Comparison of ENCODE assay signal across 11 mouse cellular contexts in genomic region chr14:114685133-114685532, GRCm38 (mm10).
DNase-seq lines count a peak whose midpoint lies in the region; ATAC-seq and TF ChIP-seq lines count a peak whose summit lies in the region.
"Had no signal": no experiment of that assay in that cellular context is flagged by ENCODE, and none has a peak within 500 bp of the region (broad histone marks: within the 10 kb centered on the region; RNA-seq: fewer than 3 reads in every experiment).

No protein-coding gene starts in this region.

- peak; percentile 10 for DNase-seq in forebrain, embryonic 14.5 days (ENCODE audit: low spot score)
- no peak for DNase-seq in forebrain, embryonic 10.5 days (ENCODE audit: extremely low spot score, low spot score)
- DNase-seq in left cerebral cortex, adult 2 months (ENCODE audit: extremely low spot score in 1 of 2, low spot score in 2 of 2), result peak; percentile 15 to 22
- no peak for DNase-seq in left cerebral cortex, adult 8-10 months (ENCODE audit: low spot score in 2 of 2)
- DNase-seq in MEL (ENCODE audit: low read depth, low spot score), result peak; percentile 67
- peak; percentile 52 to 54 for DNase-seq in right cerebral cortex, adult 2 months (ENCODE audit: low spot score in 2 of 2)
- DNase-seq in adrenal gland, postnatal 4 days (ENCODE audit: low spot score in 2 of 2), result no peak
- DNase-seq in ovary, postnatal 36 days (ENCODE audit: low spot score), result no peak
- DNase-seq: liver, embryonic 13.5 days had no signal

- H3K4me1 ChIP-seq in forebrain, embryonic 14.5 days (ENCODE audit: control insufficient read depth, insufficient read depth, low read length), result no peaks in the 10 kb centered on the region
- no peaks in the 10 kb centered on the region for H3K4me1 ChIP-seq in forebrain, embryonic 10.5 days
- no peaks in the 10 kb centered on the region for H3K4me1 ChIP-seq in MEL (ENCODE audit: control insufficient read depth in 1 of 2, insufficient read depth in 2 of 2, low read length in 2 of 2)
- H3K4me1 ChIP-seq: hindbrain, embryonic 15.5 days; liver, embryonic 13.5 days had no signal

- TF ChIP-seq EP300 in MEL (IDR thresholded peaks at IDR 0.05; ENCODE audit: low read depth in 1 of 2, low read length in 2 of 2), result no peak

- WGBS in forebrain, embryonic 14.5 days, result 73% methylated on average over 1 of the region's 1 CpGs
- 74% methylated on average over 1 of the region's 1 CpGs for WGBS in forebrain, embryonic 10.5 days

- no peak overlapping the region for H3K9ac ChIP-seq in forebrain, embryonic 14.5 days (ENCODE audit: low read length)
- no peak overlapping the region for H3K9ac ChIP-seq in MEL (ENCODE audit: control insufficient read depth, low read depth, low read length, poor library complexity, severe bottlenecking)
- H3K9ac ChIP-seq: hindbrain, embryonic 15.5 days; liver, embryonic 13.5 days had no signal

- H3K36me3 ChIP-seq in forebrain, embryonic 14.5 days (ENCODE audit: control insufficient read depth, insufficient read depth, low read length), result no peaks in the 10 kb centered on the region
- H3K36me3 ChIP-seq in forebrain, embryonic 10.5 days (replicated peaks), result no peaks in the 10 kb centered on the region
- no peaks in the 10 kb centered on the region for H3K36me3 ChIP-seq in MEL (ENCODE audit: control insufficient read depth in 1 of 2, insufficient read depth in 2 of 2, low read length in 2 of 2)
- H3K36me3 ChIP-seq: hindbrain, embryonic 15.5 days; liver, embryonic 13.5 days had no signal

- intact Hi-C loops in left cerebral cortex, adult 2 months (cut with DNase I), result no loop called here

- TF ChIP-seq RAD21 in MEL (IDR thresholded peaks at IDR 0.05; ENCODE audit: low read depth, low read length), result peak; percentile 78

- ATAC-seq in forebrain, embryonic 14.5 days, result no peak
- ATAC-seq: midbrain, embryonic 16.5 days had no signal

- no peak overlapping the region for H3K4me3 ChIP-seq in forebrain, embryonic 14.5 days (ENCODE audit: low read depth, low read length)
- H3K4me3 ChIP-seq in forebrain, embryonic 10.5 days, result no peak overlapping the region
- no peak overlapping the region for H3K4me3 ChIP-seq in left cerebral cortex, adult 2 months
- no peak overlapping the region for H3K4me3 ChIP-seq in MEL (ENCODE audit: control insufficient read depth in 1 of 2, insufficient read depth in 1 of 2, low read depth in 2 of 2, low read length in 2 of 2)
- H3K4me3 ChIP-seq: hindbrain, embryonic 15.5 days; liver, embryonic 13.5 days had no signal

- peak; percentile 52 for TF ChIP-seq CTCF in left cerebral cortex, adult 2 months (IDR thresholded peaks at IDR 0.05)
- peak in 2 of 3 experiments; percentile 74 to 79; a peak in 4 of 6 replicates for TF ChIP-seq CTCF in MEL (IDR thresholded peaks at IDR 0.05 in 2 of 3, conservative IDR thresholded peaks at IDR 0.05 in 1 of 3; ENCODE audit: control insufficient read depth in 1 of 3, insufficient read depth in 1 of 3, low read depth in 2 of 3, low read length in 3 of 3, poor library complexity in 1 of 3, severe bottlenecking in 1 of 3)

- no peak overlapping the region for H3K27ac ChIP-seq in forebrain, embryonic 14.5 days (ENCODE audit: low read depth, low read length)
- H3K27ac ChIP-seq in forebrain, embryonic 10.5 days, result no peak overlapping the region
- no peak overlapping the region for H3K27ac ChIP-seq in left cerebral cortex, adult 2 months
- no peak overlapping the region for H3K27ac ChIP-seq in MEL (ENCODE audit: control insufficient read depth, low read depth, low read length)
- H3K27ac ChIP-seq: hindbrain, embryonic 15.5 days; liver, embryonic 13.5 days had no signal

- H3K4me2 ChIP-seq in forebrain, embryonic 14.5 days (ENCODE audit: low read length), result no peak overlapping the region
- H3K4me2 ChIP-seq: hindbrain, embryonic 15.5 days; liver, embryonic 13.5 days had no signal

- no peak for TF ChIP-seq POLR2A in MEL (IDR thresholded peaks at IDR 0.05; ENCODE audit: control insufficient read depth in 1 of 2, insufficient read depth in 1 of 2, low read depth in 1 of 2, low read length in 2 of 2, poor library complexity in 1 of 2)

- H3K9me3 ChIP-seq in forebrain, embryonic 14.5 days (replicated peaks; ENCODE audit: control insufficient read depth, low read length), result no peaks in the 10 kb centered on the region
- no peaks in the 10 kb centered on the region for H3K9me3 ChIP-seq in forebrain, embryonic 10.5 days
- no peaks in the 10 kb centered on the region for H3K9me3 ChIP-seq in MEL (replicated peaks; ENCODE audit: insufficient read depth, low read length)
- H3K9me3 ChIP-seq: hindbrain, embryonic 15.5 days; liver, embryonic 13.5 days had no signal

- no peaks in the 10 kb centered on the region for H3K79me2 ChIP-seq in MEL (ENCODE audit: control insufficient read depth, insufficient read depth, low read length, poor library complexity)

- no peaks in the 10 kb centered on the region for H3K27me3 ChIP-seq in forebrain, embryonic 14.5 days (replicated peaks; ENCODE audit: control insufficient read depth, insufficient read depth, low read length)
- H3K27me3 ChIP-seq in forebrain, embryonic 10.5 days (ENCODE audit: poor library complexity, severe bottlenecking), result no peaks in the 10 kb centered on the region
- no peaks in the 10 kb centered on the region for H3K27me3 ChIP-seq in MEL (ENCODE audit: control insufficient read depth in 1 of 2, insufficient read depth in 2 of 2, low read length in 2 of 2)
- H3K27me3 ChIP-seq: hindbrain, embryonic 15.5 days; liver, embryonic 13.5 days had no signal

TF ChIP-seq in MEL, 35 proteins besides CTCF, POLR2A, EP300 and RAD21:
- TF ChIP-seq USF1 (IDR thresholded peaks at IDR 0.05; ENCODE audit: low read depth, low read length), result no peak
- TF ChIP-seq ZC3H11A (IDR thresholded peaks at IDR 0.05; ENCODE audit: low read depth, low read length), result peak; percentile 58
- no peak for TF ChIP-seq ZMIZ1 (IDR thresholded peaks at IDR 0.05; ENCODE audit: low read depth, low read length)
- no peak for TF ChIP-seq MYB (IDR thresholded peaks at IDR 0.05; ENCODE audit: low read depth, low read length)
- no peak for TF ChIP-seq ZNF384 (IDR thresholded peaks at IDR 0.05; ENCODE audit: low read depth, low read length)
- TF ChIP-seq SMC3 (IDR thresholded peaks at IDR 0.05; ENCODE audit: low read depth, low read length), result peak; percentile 74

Comparison
In these comparisons a context has a peak if more than half of its experiments do, and no peak if none do; other contexts are left out.
1. DNase-seq: peak in forebrain, embryonic 14.5 days (single experiment), left cerebral cortex, adult 2 months (2 of 2), MEL (single experiment) and right cerebral cortex, adult 2 months (2 of 2); none in forebrain, embryonic 10.5 days (single experiment), left cerebral cortex, adult 8-10 months (0 of 2), adrenal gland, postnatal 4 days (0 of 2) and ovary, postnatal 36 days (single experiment).